Mouse (Mus musculus): Measurements from ENCODE around the gene Nap1l2.
"Not testable (repeated sequence)": the region's sequence is repeated elsewhere in the genome, so short reads cannot be mapped to it uniquely, and the experiment has no call there.

Nap1l2 gene

GRCm38 (mm10) chrX:103186431-103186786, at the start of gene Nap1l2:
TSS of gene Nap1l2 (minus strand) at chrX:103186640.
- DNase-seq (ENCODE audit: extremely low read depth, low read depth, low spot score), result no peak

GRCm38 (mm10) chrX:103215251-103215650, 28.8 kb upstream of the Nap1l2 start:
- DNase-seq (ENCODE audit: extremely low read depth, low read depth, low spot score), result no peak

- no peak for DNase-seq (ENCODE audit: extremely low read depth, low read depth, low spot score)
Observed at GRCm38 (mm10) chrX:103186829-103187228, 389 bp upstream of the Nap1l2 start.

- DNase-seq (ENCODE audit: extremely low read depth, low read depth, low spot score), result no peak
Observed at GRCm38 (mm10) chrX:103185781-103186430, 534 bp downstream of the Nap1l2 start.

GRCm38 (mm10) chrX:103183536-103183935, 2.9 kb downstream of the Nap1l2 start:
- no peak for DNase-seq (ENCODE audit: extremely low read depth, low read depth, low spot score)

GRCm38 (mm10) chrX:103179771-103180558, 6.5 kb downstream of the Nap1l2 start:
- DNase-seq (ENCODE audit: extremely low read depth, low read depth, low spot score), result no peak

- DNase-seq (ENCODE audit: extremely low read depth, low read depth, low spot score), result not testable (repeated sequence)
Observed at GRCm38 (mm10) chrX:103164948-103165605, 21.4 kb downstream of the Nap1l2 start.

GRCm38 (mm10) chrX:103156134-103156533, 30.3 kb downstream of the Nap1l2 start:
- no peak for DNase-seq (ENCODE audit: extremely low read depth, low read depth, low spot score)

GRCm38 (mm10) chrX:103138549-103138948, 47.9 kb downstream of the Nap1l2 start:
- no peak for DNase-seq (ENCODE audit: extremely low read depth, low read depth, low spot score)

Measured in fat pad, adult 2 months (tissue).